Mouse (Mus musculus) liver (tissue): ENCODE data around the gene Dph1.
"Not testable (repeated sequence)": the region's sequence is repeated elsewhere in the genome, so short reads cannot be mapped to it uniquely, and the experiment has no call there.

Source experiments
- DNase-seq: peaks from one replicate; pipeline ENCODE4 v3.0.0-alpha.2; 2020; ENCODE audit warnings: mixed read lengths

The Dph1 gene

GRCm38 (mm10) chr11:75201721-75202120 lies 10.7 kb upstream of the Dph1 start:
- no peak for DNase-seq

GRCm38 (mm10) chr11:75200935-75201334 lies 9.9 kb upstream of the Dph1 start:
- no peak for DNase-seq

GRCm38 (mm10) chr11:75199951-75200350 lies 8.9 kb upstream of the Dph1 start:
- no peak for DNase-seq

GRCm38 (mm10) chr11:75198792-75199191 lies 7.8 kb upstream of the Dph1 start:
- DNase-seq: no peak

GRCm38 (mm10) chr11:75197956-75198355 lies 6.9 kb upstream of the Dph1 start:
- no peak for DNase-seq

- DNase-seq: no peak
Measured at GRCm38 (mm10) chr11:75196131-75196530, 5.1 kb upstream of the Dph1 start.

- DNase-seq: peak; percentile 53
Measured at GRCm38 (mm10) chr11:75194850-75195461, 3.9 kb upstream of the Dph1 start.

- no peak for DNase-seq
Measured at GRCm38 (mm10) chr11:75194121-75194849, 3.2 kb upstream of the Dph1 start.

- DNase-seq: peak; percentile 60
Measured at GRCm38 (mm10) chr11:75193256-75194071, 2.4 kb upstream of the Dph1 start, which contains the start of gene Rtn4rl1. Rtn4rl1 (plus strand) TSS chr11:75193783.

- peak; percentile 79 for DNase-seq
Measured at GRCm38 (mm10) chr11:75192336-75193214, 1.5 kb upstream of the Dph1 start.

GRCm38 (mm10) chr11:75191841-75192240 lies 800 bp upstream of the Dph1 start:
- no peak for DNase-seq

- DNase-seq: peak; percentile 89
Measured at GRCm38 (mm10) chr11:75190371-75190724, 693 bp downstream of the Dph1 start.

GRCm38 (mm10) chr11:75189713-75190370 lies 1.2 kb downstream of the Dph1 start:
- DNase-seq: no peak

- DNase-seq: no peak
Measured at GRCm38 (mm10) chr11:75184986-75185385, 6.1 kb downstream of the Dph1 start.

- no peak for DNase-seq
Measured at GRCm38 (mm10) chr11:75184573-75184972, 6.5 kb downstream of the Dph1 start.

GRCm38 (mm10) chr11:75183917-75184570 lies 7.0 kb downstream of the Dph1 start:
- no peak for DNase-seq

- DNase-seq: peak; percentile 90
Measured at GRCm38 (mm10) chr11:75178672-75179208, 12.3 kb downstream of the Dph1 start, which contains the start of gene Ovca2. Ovca2 (minus strand) TSS chr11:75178835.

- DNase-seq: no peak
Measured at GRCm38 (mm10) chr11:75178011-75178410, 13.0 kb downstream of the Dph1 start.

GRCm38 (mm10) chr11:75174574-75174973 lies 16.5 kb downstream of the Dph1 start:
- not testable (repeated sequence) for DNase-seq

- DNase-seq: no peak
Measured at GRCm38 (mm10) chr11:75173799-75174165, 17.3 kb downstream of the Dph1 start.
